In the genomic region with DNA sequence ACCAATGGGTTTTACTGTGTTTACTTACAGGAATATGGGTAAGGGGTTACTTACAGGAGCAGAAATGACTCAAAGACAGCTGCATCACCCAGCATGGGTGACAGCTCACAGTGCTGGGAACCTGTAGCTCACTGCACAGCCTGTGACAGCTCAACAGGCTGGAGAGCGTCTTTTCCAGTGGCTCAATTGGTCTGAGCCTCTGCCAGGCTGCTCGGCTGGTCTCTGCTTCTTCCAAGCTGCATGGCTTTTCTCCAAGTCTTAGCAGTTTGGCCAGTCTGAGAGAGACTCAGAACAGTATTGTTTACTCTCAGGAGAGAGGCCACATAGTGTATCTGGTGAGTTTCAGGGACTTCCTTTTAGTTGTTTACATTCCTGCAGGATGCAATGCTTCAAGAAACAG, we compare ENCODE assay signal across 10 mouse cellular contexts.
DNase-seq lines count a peak whose midpoint lies in the region; ATAC-seq and TF ChIP-seq lines count a peak whose summit lies in the region.
"Had no signal": no experiment of that assay in that cellular context is flagged by ENCODE, and none has a peak within 500 bp of the region (broad histone marks: within the 10 kb centered on the region; RNA-seq: fewer than 3 reads in every experiment).

No protein-coding gene starts in this region.

- no peaks in the 10 kb centered on the region for H3K4me1 ChIP-seq in lung, embryonic 14.5 days (ENCODE audit: insufficient read depth)
- H3K4me1 ChIP-seq in lung, adult 2 months (ENCODE audit: control insufficient read depth, insufficient read depth, low read length): peaks cover 2% of the 10 kb centered on the region; the same call in 1 of the 2 replicates
- H3K4me1 ChIP-seq: embryonic facial prominence, embryonic 13.5 days had no signal

- no peak overlapping the region for H3K4me2 ChIP-seq in lung, embryonic 14.5 days
- H3K4me2 ChIP-seq: embryonic facial prominence, embryonic 13.5 days had no signal

- H3K9me3 ChIP-seq in lung, embryonic 14.5 days (ENCODE audit: low read depth, low read length): no peaks in the 10 kb centered on the region
- H3K9me3 ChIP-seq: embryonic facial prominence, embryonic 13.5 days had no signal

- no peak overlapping the region for H3K4me3 ChIP-seq in lung, embryonic 14.5 days (ENCODE audit: low read depth, low read length)
- H3K4me3 ChIP-seq in lung, adult 2 months (replicated peaks; ENCODE audit: extremely low read depth, low read depth, low read length): no peak overlapping the region
- H3K4me3 ChIP-seq: embryonic facial prominence, embryonic 13.5 days had no signal

- no peak overlapping the region for H3K9ac ChIP-seq in lung, embryonic 14.5 days
- H3K9ac ChIP-seq: embryonic facial prominence, embryonic 13.5 days had no signal

- H3K27me3 ChIP-seq in lung, embryonic 14.5 days (ENCODE audit: insufficient read depth, low read length): no peaks in the 10 kb centered on the region
- H3K27me3 ChIP-seq: embryonic facial prominence, embryonic 13.5 days had no signal

- peak; percentile 23 for DNase-seq in gastrocnemius, postnatal 25 days
- DNase-seq in gastrocnemius, postnatal 36 days: no peak
- peak; percentile 61 for DNase-seq in lung, embryonic 14.5 days
- no peak for DNase-seq in lung, adult 2 months
- DNase-seq in heart, postnatal 14 days: peak; percentile 19 to 33
- peak; percentile 17 for DNase-seq in lung, postnatal 36 days
- no peak for DNase-seq in thymus, postnatal 0 days (ENCODE audit: low spot score)

- TF ChIP-seq CTCF in lung, embryonic 14.5 days (IDR thresholded peaks at IDR 0.05; ENCODE audit: low read depth): no peak
- TF ChIP-seq CTCF in lung, adult 2 months (IDR thresholded peaks at IDR 0.05; ENCODE audit: insufficient read depth, low read length): no peak

- ATAC-seq in lung, embryonic 14.5 days (ENCODE audit: insufficient read depth): peak; percentile 83; the same call in 1 of the 2 replicates
- ATAC-seq: forebrain, embryonic 14.5 days had no signal

- TF ChIP-seq POLR2A in lung, adult 2 months (IDR thresholded peaks at IDR 0.05; ENCODE audit: borderline replicate concordance, extremely low read depth, low read depth, low read length): no peak

- H3K27ac ChIP-seq in lung, embryonic 14.5 days (ENCODE audit: low read depth): no peak overlapping the region; the same call in 1 of the 2 replicates
- H3K27ac ChIP-seq: embryonic facial prominence, embryonic 13.5 days; kidney, postnatal 0 days had no signal

- intact Hi-C loops in gastrocnemius, postnatal 36 days (cut with DNase I): no loop called here
- intact Hi-C loops in heart, postnatal 14 days (cut with DNase I): no loop called here

- peaks cover 34% of the 10 kb centered on the region for H3K36me3 ChIP-seq in lung, embryonic 14.5 days (ENCODE audit: insufficient read depth)

- 36% methylated on average over 2 of the region's 2 CpGs for WGBS in lung, embryonic 14.5 days
- 31% methylated on average over 2 of the region's 2 CpGs for WGBS in lung, adult 2 months

Comparison
In these comparisons a context has a peak if more than half of its experiments do, and no peak if none do; other contexts are left out.
1. DNase-seq: peak in gastrocnemius, postnatal 25 days (single experiment), lung, embryonic 14.5 days (single experiment), heart, postnatal 14 days (2 of 2) and lung, postnatal 36 days (single experiment); none in gastrocnemius, postnatal 36 days (0 of 2), lung, adult 2 months (single experiment) and thymus, postnatal 0 days (single experiment).